Mouse (Mus musculus) neural tube, embryonic 13.5 days (tissue): ENCODE measurements at regions not wholly inside any gene's neighbourhood (a gene's known extent, or its start where the extent isn't known, plus 50 kb on each side); places are given as distances from the start of the nearest gene placed in this dataset.

Source experiments
- ATAC-seq: fragments of 200-750 bp; cut with Nextera tagmentation; 2 replicates; pipeline ENCODE4 v1.8.0; 2017; ENCODE audit warnings: low read depth, mild to moderate bottlenecking, moderate TSS enrichment, moderate library complexity
- H3K27ac ChIP-seq: fragments of 300-500 bp; sonication (generic); replicated peaks from 2 replicates; pipeline ENCODE4 v1.5.1; 2015; ENCODE audit warnings: moderate library complexity, mild to moderate bottlenecking, inconsistent platforms
- H3K27me3 ChIP-seq: fragments of 300-500 bp; sonication (generic); 2 replicates; pipeline ENCODE4 v1.6.1; 2015; ENCODE audit warnings: mild to moderate bottlenecking, inconsistent platforms
- H3K36me3 ChIP-seq: fragments of 300-500 bp; sonication (generic); 2 replicates; pipeline ENCODE4 v1.6.1; 2015; ENCODE audit warnings: mild to moderate bottlenecking, inconsistent platforms
- H3K4me1 ChIP-seq: fragments of 300-500 bp; sonication (generic); replicated peaks from 2 replicates; pipeline ENCODE4 v1.6.1; 2015; ENCODE audit warnings: inconsistent platforms
- H3K4me2 ChIP-seq: fragments of 300-500 bp; sonication (generic); 2 replicates; pipeline ENCODE4 v1.6.1; 2015; ENCODE audit warnings: inconsistent platforms, mild to moderate bottlenecking, moderate library complexity
- H3K4me3 ChIP-seq: fragments of 300-500 bp; sonication (generic); 2 replicates; pipeline ENCODE4 v1.5.1; 2015; ENCODE audit warnings: mild to moderate bottlenecking, inconsistent platforms
- H3K9ac ChIP-seq: fragments of 300-500 bp; sonication (generic); 2 replicates; pipeline ENCODE4 v1.6.1; 2015; ENCODE audit warnings: moderate library complexity, mild to moderate bottlenecking, inconsistent platforms
- H3K9me3 ChIP-seq: fragments of 300-500 bp; sonication (generic); 2 replicates; pipeline ENCODE4 v1.6.1; 2016; ENCODE audit warnings: inconsistent platforms
- WGBS: fragments of 180-500 bp; shearing (Covaris S2); methylation state at CpG from one replicate; pipeline ENCODE4 v1.1.7; 2015; 5-methylcytosine and 5-hydroxymethylcytosine counted together

DNA sequence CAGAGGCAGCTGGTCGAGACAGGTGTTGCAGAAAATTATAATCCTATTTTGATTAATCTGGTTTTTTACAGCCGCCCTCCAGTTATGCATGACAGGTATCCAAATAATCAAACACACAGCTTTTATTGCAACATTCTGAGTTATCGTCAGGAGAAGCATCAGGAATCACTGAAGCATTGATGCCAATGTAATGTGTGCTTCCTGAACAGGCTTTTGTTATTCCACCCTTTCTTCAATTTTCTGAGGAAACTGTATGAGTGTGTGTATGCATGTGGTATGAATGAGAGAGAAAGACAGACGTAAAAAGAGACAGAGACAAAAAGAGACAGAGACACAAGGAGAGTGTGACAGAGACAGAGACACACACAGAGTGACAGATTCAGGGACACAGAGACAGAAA lies 652.6 kb upstream of the Foxg1 start:
- Histone ChIP-seq H3K4me2 (no peak overlapping the region), H3K4me1 (no peaks in the 10 kb centered on the region), H3K9ac (no peak overlapping the region), H3K4me3 (no peak overlapping the region), H3K27ac (peak overlapping the region; percentile 39; the same call in 1 of the 2 replicates), H3K27me3 (no peaks in the 10 kb centered on the region), H3K9me3 (no peaks in the 10 kb centered on the region), H3K36me3 (no peaks in the 10 kb centered on the region)
- WGBS: 63% methylated on average over 4 of the region's 4 CpGs
- no peak for ATAC-seq

DNA sequence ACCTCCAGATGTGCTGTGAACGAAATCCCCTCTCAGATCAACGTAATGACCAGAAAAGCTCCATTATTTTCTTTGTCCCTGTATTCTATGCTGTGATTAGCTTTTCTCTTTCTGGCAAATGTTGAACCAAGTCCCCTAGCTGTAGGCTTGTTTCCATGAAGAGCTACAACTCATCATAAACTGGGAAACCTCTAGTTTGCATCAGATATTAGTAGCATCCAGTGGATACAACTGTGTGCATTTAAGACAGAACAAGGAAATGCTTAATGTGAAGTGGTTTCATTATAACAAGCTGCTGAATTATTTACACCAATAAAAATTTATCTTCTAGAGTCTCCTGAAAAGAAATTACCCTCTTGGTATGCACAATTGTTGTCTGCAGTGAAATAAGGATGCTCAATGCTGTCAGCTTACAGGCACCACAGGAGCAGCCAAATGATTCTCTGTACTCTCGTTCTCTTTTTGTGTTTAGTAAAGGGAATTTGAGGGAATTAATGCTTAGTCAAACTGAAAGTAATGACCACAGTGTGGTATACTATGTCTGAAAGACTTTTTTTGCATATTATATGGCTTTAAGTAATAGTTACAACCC lies 623.6 kb upstream of the Foxg1 start:
- H3K4me2 ChIP-seq: no peak overlapping the region
- H3K9me3 ChIP-seq: no peaks in the 10 kb centered on the region
- ATAC-seq: no peak
- no peaks in the 10 kb centered on the region for H3K4me1 ChIP-seq
- no peaks in the 10 kb centered on the region for H3K36me3 ChIP-seq
- no peak overlapping the region for H3K9ac ChIP-seq
- WGBS: 72% methylated on average over 3 of the region's 3 CpGs
- H3K4me3 ChIP-seq: no peak overlapping the region
- H3K27me3 ChIP-seq: no peaks in the 10 kb centered on the region
- no peak overlapping the region for H3K27ac ChIP-seq
